Mouse (Mus musculus) midbrain, postnatal 0 days (tissue): ENCODE measurements at regions not wholly inside any gene's neighbourhood (a gene's known extent, or its start where the extent isn't known, plus 50 kb on each side); places are given as distances from the start of the nearest gene placed in this dataset.
A peak's percentile ranks its signal among the peaks of the same experiment; 100 is the strongest.

Experiments used
- ATAC-seq: fragments of 200-750 bp; cut with Nextera tagmentation; 2 replicates; pipeline ENCODE4 v1.8.0; 2017; ENCODE audit warnings: moderate number of reproducible peaks, mild to moderate bottlenecking, moderate TSS enrichment, moderate library complexity; ENCODE audit not compliant: low FRiP score
- DNase-seq: peaks from one replicate; pipeline ENCODE4 v3.0.0-alpha.2; 2015; ENCODE audit warnings: low spot score
- H3K27ac ChIP-seq: fragments of 300-500 bp; sonication (generic); 2 replicates; pipeline ENCODE4 v1.5.1; 2014; ENCODE audit warnings: low read depth, mild to moderate bottlenecking, low read length, mixed read lengths
- H3K27me3 ChIP-seq: fragments of 300-500 bp; sonication (generic); 2 replicates; pipeline ENCODE4 v1.6.1; 2014; ENCODE audit warnings: low read length, control low read depth, mixed read lengths; ENCODE audit not compliant: insufficient read depth
- H3K36me3 ChIP-seq: fragments of 300-500 bp; sonication (generic); 2 replicates; pipeline ENCODE4 v1.6.1; 2014; ENCODE audit warnings: low read length, control low read depth, mixed read lengths; ENCODE audit not compliant: insufficient read depth
- H3K4me1 ChIP-seq: fragments of 300-500 bp; sonication (generic); 2 replicates; pipeline ENCODE4 v1.6.1; 2014; ENCODE audit warnings: mild to moderate bottlenecking, control low read depth, antibody characterized with exemption, low read length, mixed read lengths; ENCODE audit not compliant: insufficient read depth
- H3K4me2 ChIP-seq: fragments of 300-500 bp; sonication (generic); 2 replicates; pipeline ENCODE4 v1.6.1; 2014; ENCODE audit warnings: low read depth, mild to moderate bottlenecking, low read length, mixed read lengths; ENCODE audit not compliant: poor library complexity, severe bottlenecking
- H3K4me3 ChIP-seq: fragments of 300-500 bp; sonication (generic); 2 replicates; pipeline ENCODE4 v1.5.1; 2014; ENCODE audit warnings: low read depth, mild to moderate bottlenecking, low read length, moderate library complexity
- H3K9ac ChIP-seq: fragments of 300-500 bp; sonication (generic); replicated peaks from 2 replicates; pipeline ENCODE4 v1.6.1; 2014; ENCODE audit warnings: mild to moderate bottlenecking, low read length, moderate library complexity, mixed read lengths; ENCODE audit not compliant: poor library complexity, severe bottlenecking
- H3K9me3 ChIP-seq: fragments of 300-500 bp; sonication (generic); 2 replicates; pipeline ENCODE4 v1.6.1; 2016; ENCODE audit warnings: low read length, control low read depth
- CTCF ChIP-seq: IDR thresholded peaks from 2 replicates; pipeline ENCODE4 v1.5.1; 2016; ENCODE audit warnings: antibody characterized with exemption, mild to moderate bottlenecking
- WGBS: fragments of 180-500 bp; shearing (Covaris S2); extraction: QIAGEN DNeasy Blood & Tissue Kit; methylation state at CpG from one replicate; pipeline ENCODE4 v1.1.7; 2014; 5-methylcytosine and 5-hydroxymethylcytosine counted together

GRCm38 (mm10) chr7:64041303-64041702 lies 102.6 kb upstream of the Klf13 start:
- DNase-seq (no peak), ATAC-seq (no peak)
- no peaks in the 10 kb centered on the region for H3K4me1 ChIP-seq
- H3K4me2 ChIP-seq: no peak overlapping the region
- TF ChIP-seq CTCF: peak; percentile 43
- H3K36me3 ChIP-seq: no peaks in the 10 kb centered on the region
- 98% methylated on average over 7 of the region's 7 CpGs for WGBS
- no peak overlapping the region for H3K9ac ChIP-seq
- no peak overlapping the region for H3K4me3 ChIP-seq
- no peak overlapping the region for H3K27ac ChIP-seq
- H3K9me3 ChIP-seq: no peaks in the 10 kb centered on the region
- no peaks in the 10 kb centered on the region for H3K27me3 ChIP-seq

GRCm38 (mm10) chr7:64040026-64040737 lies 101.5 kb upstream of the Klf13 start:
- Histone ChIP-seq H3K9me3 (no peaks in the 10 kb centered on the region), H3K9ac (no peak overlapping the region), H3K4me2 (no peak overlapping the region), H3K36me3 (no peaks in the 10 kb centered on the region), H3K4me1 (no peaks in the 10 kb centered on the region), H3K27ac (no peak overlapping the region), H3K4me3 (no peak overlapping the region), H3K27me3 (no peaks in the 10 kb centered on the region)
- 68% methylated on average over 7 of the region's 7 CpGs for WGBS
- ATAC-seq (no peak), DNase-seq (no peak)
- no peak for TF ChIP-seq CTCF

GRCm38 (mm10) chr7:64037701-64038231 lies 99.1 kb upstream of the Klf13 start:
- no peak for TF ChIP-seq CTCF
- H3K27me3 ChIP-seq: no peaks in the 10 kb centered on the region
- no peak overlapping the region for H3K9ac ChIP-seq
- no peak overlapping the region for H3K4me2 ChIP-seq
- H3K4me1 ChIP-seq: no peaks in the 10 kb centered on the region
- no peaks in the 10 kb centered on the region for H3K36me3 ChIP-seq
- no peaks in the 10 kb centered on the region for H3K9me3 ChIP-seq
- ATAC-seq: no peak
- no peak overlapping the region for H3K4me3 ChIP-seq
- no peak overlapping the region for H3K27ac ChIP-seq
- 82% methylated on average over 8 of the region's 8 CpGs for WGBS
- DNase-seq: no peak

- no peaks in the 10 kb centered on the region for H3K4me1 ChIP-seq
- no peak for TF ChIP-seq CTCF
- no peaks in the 10 kb centered on the region for H3K36me3 ChIP-seq
- H3K27me3 ChIP-seq: no peaks in the 10 kb centered on the region
- no peak for ATAC-seq
- no peak for DNase-seq
- H3K4me3 ChIP-seq: no peak overlapping the region
- H3K27ac ChIP-seq: no peak overlapping the region
- no peak overlapping the region for H3K9ac ChIP-seq
- H3K4me2 ChIP-seq: no peak overlapping the region
- WGBS: 95% methylated on average over 7 of the region's 7 CpGs
- no peaks in the 10 kb centered on the region for H3K9me3 ChIP-seq
Observed at GRCm38 (mm10) chr7:64036154-64036553, 97.4 kb upstream of the Klf13 start.

GRCm38 (mm10) chr7:64035025-64035606 lies 96.4 kb upstream of the Klf13 start:
- no peaks in the 10 kb centered on the region for H3K27me3 ChIP-seq
- WGBS: 87% methylated on average over 8 of the region's 8 CpGs
- TF ChIP-seq CTCF: no peak

GRCm38 (mm10) chr7:64034493-64034892 lies 95.8 kb upstream of the Klf13 start:
- Histone ChIP-seq H3K4me1 (no peaks in the 10 kb centered on the region), H3K9me3 (no peaks in the 10 kb centered on the region), H3K27me3 (no peaks in the 10 kb centered on the region), H3K36me3 (no peaks in the 10 kb centered on the region), H3K4me2 (no peak overlapping the region), H3K9ac (no peak overlapping the region), H3K27ac (no peak overlapping the region), H3K4me3 (no peak overlapping the region)
- ATAC-seq: no peak
- WGBS: 86% methylated on average over 1 of the region's 1 CpGs
- no peak for TF ChIP-seq CTCF
- DNase-seq: no peak

More at GRCm38 (mm10) chr7:64035025-64035606, 96.4 kb upstream of the Klf13 start:
- DNase-seq (no peak), ATAC-seq (no peak)
- Histone ChIP-seq H3K36me3 (no peaks in the 10 kb centered on the region), H3K4me2 (no peak overlapping the region), H3K27ac (no peak overlapping the region), H3K4me3 (no peak overlapping the region), H3K9me3 (no peaks in the 10 kb centered on the region), H3K4me1 (no peaks in the 10 kb centered on the region), H3K9ac (no peak overlapping the region)
